ENCODE assay signal across 8 mouse cellular contexts in genomic region chr11:67586231-67586994, GRCm38 (mm10).
DNase-seq lines count a peak whose midpoint lies in the region; ATAC-seq and TF ChIP-seq lines count a peak whose summit lies in the region.

No protein-coding gene starts in this region.

- peak; percentile 58 for DNase-seq in layer of hippocampus, adult 11-12 months (ENCODE audit: low spot score)
- DNase-seq in layer of hippocampus, adult 9-10 months (ENCODE audit: low spot score): no peak
- DNase-seq in thymus, postnatal 10 days (ENCODE audit: low spot score in 2 of 2): no peak
- DNase-seq in frontal cortex, postnatal 14 days (ENCODE audit: low spot score in 2 of 2): no peak

- H3K4me3 ChIP-seq in bone marrow macrophage, adult 2 months (ENCODE audit: insufficient read depth, low read length): peak overlapping the region; percentile 76
- H3K4me3 ChIP-seq in heart, embryonic 14.5 days (ENCODE audit: control insufficient read depth in 1 of 2, insufficient read depth in 1 of 2, low read depth in 1 of 2, low read length in 2 of 2): 0 out of 4 replicates have a peak overlapping the region, but pooled peaks of 1 of the 2 experiments have one; percentile 20
- peak overlapping the region; percentile 33 for H3K4me3 ChIP-seq in macrophage (ENCODE audit: inconsistent target)

- H3K9me3 ChIP-seq in heart, embryonic 14.5 days (ENCODE audit: control insufficient read depth, low read length): no peaks in the 10 kb centered on the region

- H3K27ac ChIP-seq in bone marrow macrophage, adult 2 months (ENCODE audit: insufficient read depth, low read depth, low read length): peak overlapping the region; percentile 100
- H3K27ac ChIP-seq in heart, embryonic 14.5 days (replicated peaks in 1 of 2; ENCODE audit: control insufficient read depth in 1 of 2, insufficient read depth in 1 of 2, low read depth in 2 of 2, low read length in 2 of 2): peak overlapping the region; percentile 75 to 82
- H3K27ac ChIP-seq in macrophage: peak overlapping the region; percentile 93

- peak; percentile 51; the same call in 1 of the 2 replicates for ATAC-seq in heart, embryonic 14.5 days (ENCODE audit: insufficient number of reproducible peaks, insufficient read depth, low FRiP score, low read depth)
- no peak for ATAC-seq in cerebellum, adult (ENCODE audit: insufficient number of reproducible peaks, low FRiP score, low TSS enrichment)

- no peaks in the 10 kb centered on the region for H3K27me3 ChIP-seq in heart, embryonic 14.5 days (ENCODE audit: control insufficient read depth, insufficient read depth, low read length)

- TF ChIP-seq POLR2A in bone marrow macrophage, adult 2 months (IDR thresholded peaks at IDR 0.05; ENCODE audit: borderline replicate concordance, low read depth, low read length): no peak; the same call in 1 of the 2 replicates

- WGBS in heart, embryonic 14.5 days: 66% methylated on average over 3 of the region's 3 CpGs
- WGBS in macrophage (ENCODE audit: missing documents): 6% methylated on average over 3 of the region's 3 CpGs

- H3K9ac ChIP-seq in heart, embryonic 14.5 days (ENCODE audit: low read length): no peak overlapping the region

- H3K4me2 ChIP-seq in heart, embryonic 14.5 days (ENCODE audit: low read length): peak overlapping the region; percentile 8; the same call in 1 of the 2 replicates

- peaks cover 54% of the 10 kb centered on the region for H3K4me1 ChIP-seq in bone marrow macrophage, adult 2 months (ENCODE audit: control insufficient read depth, insufficient read depth, low read length)
- H3K4me1 ChIP-seq in heart, embryonic 14.5 days (ENCODE audit: control insufficient read depth in 2 of 2, insufficient read depth in 2 of 2, low read length in 2 of 2): peaks cover 9 to 10% of the 10 kb centered on the region in 2 experiments

- peaks cover 44% of the 10 kb centered on the region for H3K79me2 ChIP-seq in macrophage (ENCODE audit: inconsistent target)

- no peaks in the 10 kb centered on the region for H3K36me3 ChIP-seq in heart, embryonic 14.5 days (ENCODE audit: control insufficient read depth, insufficient read depth, low read length)
- peaks cover 7% of the 10 kb centered on the region; the same call in 1 of the 2 replicates for H3K36me3 ChIP-seq in macrophage (ENCODE audit: inconsistent target)

- no peak for TF ChIP-seq CTCF in bone marrow macrophage, adult 2 months (IDR thresholded peaks at IDR 0.05; ENCODE audit: low read depth, low read length)
